Mouse (Mus musculus) embryonic fibroblast, embryonic 13.5 days (primary cell): ENCODE measurements around the gene Pagr1a.

Experiments
- CTCF ChIP-seq: IDR thresholded peaks from 2 replicates; pipeline ENCODE4 v1.5.1; 2011; ENCODE audit warnings: mild to moderate bottlenecking, control low read depth, low read length, moderate library complexity, borderline replicate concordance; ENCODE audit not compliant: insufficient read depth
- POLR2A ChIP-seq: IDR thresholded peaks from 2 replicates; pipeline ENCODE4 v1.6.1; 2011; ENCODE audit warnings: low read depth, mild to moderate bottlenecking, control low read depth, low read length, moderate library complexity

- no peak for TF ChIP-seq CTCF
- TF ChIP-seq POLR2A, result no peak
These were observed 5.5 kb upstream of the Pagr1a start for GRCm38 (mm10) chr7:127022528-127023271.
